Mouse (Mus musculus) liver, adult 2 months (tissue): Measurements from ENCODE around the gene Rmnd5b. TPM values are rescaled to one million over a fixed set of nuclear protein-coding genes. Genes with fewer than 3 reads are reported as not detected.

ENCODE experiments used
- DNase-seq: peaks from one replicate; pipeline ENCODE4 v3.0.0-alpha.2; 2011; ENCODE audit warnings: low read depth, low spot score; ENCODE audit errors: extremely low read depth
- H3K27ac ChIP-seq: fragments of 200-500 bp; replicated peaks from 2 replicates; pipeline ENCODE4 v1.5.1; 2012; ENCODE audit warnings: low read depth, mild to moderate bottlenecking, control low read depth, inconsistent platforms, low read length; ENCODE audit not compliant: insufficient read depth
- H3K27me3 ChIP-seq: fragments of 200-500 bp; 2 replicates; pipeline ENCODE4 v1.6.1; 2012; ENCODE audit warnings: mild to moderate bottlenecking, moderate library complexity, low read length, inconsistent platforms; ENCODE audit not compliant: control insufficient read depth, insufficient read depth
- H3K36me3 ChIP-seq: fragments of 200-500 bp; 2 replicates; pipeline ENCODE4 v1.6.1; 2012; ENCODE audit warnings: low read length, inconsistent platforms; ENCODE audit not compliant: control insufficient read depth, insufficient read depth
- H3K4me1 ChIP-seq: fragments of 200-500 bp; 2 replicates; pipeline ENCODE4 v1.6.1; 2011; ENCODE audit warnings: low read length; ENCODE audit not compliant: control insufficient read depth, insufficient read depth
- H3K4me3 ChIP-seq: fragments of 200-500 bp; 2 replicates; pipeline ENCODE4 v1.5.1; 2011; ENCODE audit warnings: low read depth, mild to moderate bottlenecking, control low read depth, low read length, moderate library complexity; ENCODE audit not compliant: insufficient read depth
- H3K79me2 ChIP-seq: fragments of 200-500 bp; 2 replicates; pipeline ENCODE4 v1.6.1; 2012; ENCODE audit warnings: inconsistent platforms, mild to moderate bottlenecking, low read length, moderate library complexity; ENCODE audit not compliant: control insufficient read depth, insufficient read depth
- H3K9ac ChIP-seq: fragments of 200-500 bp; 2 replicates; pipeline ENCODE4 v1.6.1; 2012; ENCODE audit warnings: low read depth, mild to moderate bottlenecking, control low read depth, inconsistent platforms, low read length
- CTCF ChIP-seq: fragments of 200-500 bp; IDR thresholded peaks from 2 replicates; pipeline ENCODE4 v1.5.1; 2011; ENCODE audit warnings: low read depth, low read length, control low read depth
- POLR2A ChIP-seq: fragments of 200-500 bp; IDR thresholded peaks from 2 replicates; pipeline ENCODE4 v1.6.1; 2011; ENCODE audit warnings: low read length, control low read depth; ENCODE audit not compliant: insufficient read depth; ENCODE audit errors: extremely low read depth
- WGBS: fragments of 180-500 bp; shearing (Covaris S2); methylation state at CpG from one replicate; pipeline ENCODE4 v1.1.7; 2018; 5-methylcytosine and 5-hydroxymethylcytosine counted together
- polyA plus RNA-seq: library from polyadenylated mRNA; depleted of rRNA; stranded (reverse); fragments of >200 nt; gene quantifications from 2 replicates; pipeline ENCODE4 v1.2.3, GENCODE M21; 2012
- total RNA-seq: library from RNA; depleted of rRNA; stranded (reverse); fragments of >200 nt; gene quantifications from 2 replicates; pipeline ENCODE4 v1.2.3, GENCODE M21; 2014

Gene Rmnd5b
- total and polyA plus RNA-seq, 2 experiments, result 8.9 to 44.9 TPM

GRCm38 (mm10) chr11:51648566-51648965 lies 12.9 kb upstream of the Rmnd5b start:
- DNase-seq, result no peak
- no peak overlapping the region for H3K9ac ChIP-seq
- no peaks in the 10 kb centered on the region for H3K27me3 ChIP-seq
- H3K4me3 ChIP-seq, result no peak overlapping the region
- H3K36me3 ChIP-seq, result no peaks in the 10 kb centered on the region
- no peak overlapping the region for H3K27ac ChIP-seq
- TF ChIP-seq CTCF, result no peak
- no peak for TF ChIP-seq POLR2A
- peaks cover 10% of the 10 kb centered on the region for H3K4me1 ChIP-seq
- H3K79me2 ChIP-seq, result peaks cover 6% of the 10 kb centered on the region; the same call in 1 of the 2 replicates
- 55% methylated on average over 3 of the region's 3 CpGs for WGBS

DNA sequence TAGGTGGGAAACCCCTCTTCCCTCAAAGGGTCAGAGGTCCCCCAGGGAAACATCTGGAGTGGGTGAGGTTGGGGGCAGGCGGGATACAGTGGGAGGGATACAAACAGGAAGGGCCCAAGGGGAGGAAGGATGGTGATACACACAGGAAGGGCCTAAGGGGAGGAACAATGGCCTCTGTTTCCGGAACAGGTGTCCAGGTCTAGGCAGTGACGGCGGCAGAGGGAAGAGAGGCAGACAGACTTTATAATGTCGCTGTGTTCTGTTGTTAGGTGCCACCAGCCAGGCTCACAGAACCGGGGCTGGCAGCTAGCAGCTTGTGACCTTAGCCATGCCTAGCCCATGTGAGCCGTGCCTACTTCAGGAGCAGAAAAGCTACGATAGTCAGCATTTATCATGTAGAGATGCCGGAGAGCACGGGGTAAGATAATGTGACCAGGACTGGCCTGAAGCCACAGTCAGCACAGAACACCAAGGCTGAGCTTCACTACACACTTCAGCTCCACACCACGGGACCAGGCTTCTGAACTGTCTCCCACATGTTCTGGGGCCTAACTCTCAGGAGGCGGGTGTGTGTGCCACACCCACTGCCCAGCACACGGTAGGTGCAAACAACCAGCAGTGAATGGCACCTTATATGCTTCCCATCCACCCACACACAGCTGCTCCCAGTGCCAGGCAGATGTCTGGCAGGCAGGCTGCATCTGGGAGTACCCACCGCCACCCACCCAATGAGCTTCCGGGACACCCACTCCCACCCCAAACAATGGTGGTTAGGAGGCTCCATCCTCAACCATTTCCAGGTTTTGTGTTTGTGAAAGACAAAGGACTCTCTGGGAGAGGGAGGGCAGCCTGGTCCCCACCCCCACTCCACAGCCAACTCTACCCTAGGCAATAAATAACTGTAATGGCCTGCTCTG lies 11.3 kb upstream of the Rmnd5b start:
- TF ChIP-seq POLR2A (no peak), CTCF (no peak)
- Histone ChIP-seq H3K36me3 (no peaks in the 10 kb centered on the region), H3K27ac (peak overlapping the region; percentile 38; the same call in 1 of the 2 replicates), H3K79me2 (peaks cover 6% of the 10 kb centered on the region; the same call in 1 of the 2 replicates), H3K27me3 (no peaks in the 10 kb centered on the region), H3K4me1 (peaks cover 2% of the 10 kb centered on the region; the same call in 1 of the 2 replicates), H3K4me3 (no peak overlapping the region), H3K9ac (no peak overlapping the region)
- WGBS, result 78% methylated on average over 15 of the region's 15 CpGs
- DNase-seq, result no peak

- Histone ChIP-seq H3K79me2 (peaks cover 6% of the 10 kb centered on the region; the same call in 1 of the 2 replicates), H3K9ac (no peak overlapping the region), H3K4me3 (no peak overlapping the region), H3K27me3 (no peaks in the 10 kb centered on the region), H3K36me3 (no peaks in the 10 kb centered on the region), H3K4me1 (peaks cover 2% of the 10 kb centered on the region; the same call in 1 of the 2 replicates), H3K27ac (no peak overlapping the region)
- WGBS, result 77% methylated on average over 7 of the region's 7 CpGs
- TF ChIP-seq POLR2A (no peak), CTCF (no peak)
- DNase-seq, result no peak
These were observed 10.5 kb upstream of the Rmnd5b start for GRCm38 (mm10) chr11:51646245-51646644.

GRCm38 (mm10) chr11:51645293-51645692 lies 9.6 kb upstream of the Rmnd5b start:
- Histone ChIP-seq H3K4me3 (no peak overlapping the region), H3K79me2 (peaks cover 4% of the 10 kb centered on the region; the same call in 1 of the 2 replicates), H3K36me3 (no peaks in the 10 kb centered on the region), H3K4me1 (peaks cover 2% of the 10 kb centered on the region; the same call in 1 of the 2 replicates), H3K27ac (no peak overlapping the region), H3K9ac (no peak overlapping the region), H3K27me3 (no peaks in the 10 kb centered on the region)
- no peak for DNase-seq
- no peak for TF ChIP-seq POLR2A
- 86% methylated on average over 13 of the region's 13 CpGs for WGBS

DNA sequence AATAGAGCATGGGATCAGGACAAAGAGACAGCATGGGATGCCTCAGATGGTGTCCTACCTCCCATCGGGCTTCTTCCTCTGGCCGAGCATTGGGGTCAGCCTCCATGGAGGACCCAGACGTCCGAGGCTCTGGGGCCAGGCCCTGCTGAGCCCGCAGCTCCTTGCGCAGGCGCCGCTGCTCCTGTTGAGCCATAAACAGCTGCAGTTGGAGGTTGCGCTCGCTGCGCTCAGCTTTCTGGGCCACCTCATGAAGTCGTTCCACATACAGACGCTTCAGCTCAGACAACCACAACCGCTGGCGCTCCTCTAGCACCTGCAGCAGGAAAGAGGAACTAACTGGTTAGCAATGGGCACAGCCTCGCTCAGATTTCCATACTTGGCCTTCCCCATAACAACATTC lies 8.5 kb upstream of the Rmnd5b start:
- no peak for DNase-seq
- Histone ChIP-seq H3K79me2 (no peaks in the 10 kb centered on the region; the same call in 1 of the 2 replicates), H3K27me3 (no peaks in the 10 kb centered on the region), H3K36me3 (no peaks in the 10 kb centered on the region), H3K4me1 (no peaks in the 10 kb centered on the region), H3K27ac (no peak overlapping the region), H3K4me3 (no peak overlapping the region), H3K9ac (no peak overlapping the region)
- 91% methylated on average over 16 of the region's 16 CpGs for WGBS
- TF ChIP-seq POLR2A, result no peak
- no peak for TF ChIP-seq CTCF

DNA sequence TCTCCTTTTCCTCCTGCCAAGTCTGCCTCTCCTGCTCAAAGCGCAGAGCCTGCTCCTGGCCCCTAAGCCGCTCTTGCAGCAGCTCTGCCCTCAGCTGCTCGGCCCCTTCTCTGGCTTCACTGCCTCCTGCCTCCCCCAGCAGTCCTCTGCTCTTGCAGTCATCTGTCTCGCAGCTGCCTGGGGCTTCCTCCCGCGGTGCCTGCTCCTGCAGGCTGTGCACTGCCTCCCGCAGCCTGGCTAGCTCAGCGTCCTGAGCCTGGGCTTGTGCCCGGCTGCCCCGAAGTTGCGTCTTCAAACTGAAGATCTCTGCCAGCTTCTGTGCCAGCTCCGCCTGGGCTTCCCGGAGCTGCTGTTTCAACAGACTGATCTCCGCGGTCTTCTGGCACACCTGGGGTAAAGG lies 8.1 kb upstream of the Rmnd5b start:
- TF ChIP-seq POLR2A (no peak), CTCF (no peak)
- H3K4me3 ChIP-seq, result no peak overlapping the region
- peak; percentile 66 for DNase-seq
- H3K27me3 ChIP-seq, result no peaks in the 10 kb centered on the region
- H3K9ac ChIP-seq, result no peak overlapping the region
- H3K36me3 ChIP-seq, result no peaks in the 10 kb centered on the region
- H3K4me1 ChIP-seq, result no peaks in the 10 kb centered on the region
- H3K79me2 ChIP-seq, result no peaks in the 10 kb centered on the region
- 46% methylated on average over 15 of the region's 15 CpGs for WGBS
- H3K27ac ChIP-seq, result no peak overlapping the region
